Mouse (Mus musculus): ENCODE data around the gene Snx21.

Snx21 gene

DNA sequence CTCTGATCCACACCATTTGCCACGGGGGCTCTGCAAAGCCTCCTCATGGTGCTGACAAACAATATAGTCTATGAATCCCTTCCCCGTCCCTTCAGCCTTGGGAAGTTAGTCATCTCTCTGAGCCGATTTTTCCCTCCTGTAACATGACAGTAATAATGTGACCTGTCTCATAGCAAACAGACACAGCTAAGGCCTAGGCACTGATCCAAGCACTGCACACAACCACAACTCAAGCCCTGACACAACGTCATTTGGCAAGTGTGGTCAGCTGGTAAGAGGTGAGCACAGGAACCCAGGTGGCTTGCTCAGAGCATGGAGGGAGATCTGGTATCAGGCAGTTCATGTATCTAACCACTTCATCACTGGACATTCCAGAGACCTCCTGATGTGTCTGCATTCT is 10.2 kb downstream of the Snx21 start:
- no peak for DNase-seq

DNA sequence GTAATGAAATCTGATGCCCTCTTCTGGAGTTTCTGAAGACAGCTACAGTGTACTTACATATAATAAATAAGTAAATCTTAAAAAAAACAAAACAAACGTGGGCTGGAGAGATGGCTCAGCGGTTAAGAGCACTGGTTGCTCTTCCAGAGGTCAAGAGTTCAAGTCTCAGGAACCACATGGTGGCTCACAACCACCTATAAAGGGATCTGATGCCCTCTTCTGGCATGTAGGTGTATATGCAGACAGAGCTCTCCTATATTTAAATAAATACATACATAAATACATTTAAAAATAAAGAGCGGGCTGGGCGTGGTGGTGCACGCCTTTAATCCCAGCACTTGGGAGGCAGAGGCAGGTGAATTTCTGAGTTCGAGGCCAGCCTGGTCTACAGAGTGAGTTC is 12.9 kb downstream of the Snx21 start:
- DNase-seq, result peak; percentile 35

DNA sequence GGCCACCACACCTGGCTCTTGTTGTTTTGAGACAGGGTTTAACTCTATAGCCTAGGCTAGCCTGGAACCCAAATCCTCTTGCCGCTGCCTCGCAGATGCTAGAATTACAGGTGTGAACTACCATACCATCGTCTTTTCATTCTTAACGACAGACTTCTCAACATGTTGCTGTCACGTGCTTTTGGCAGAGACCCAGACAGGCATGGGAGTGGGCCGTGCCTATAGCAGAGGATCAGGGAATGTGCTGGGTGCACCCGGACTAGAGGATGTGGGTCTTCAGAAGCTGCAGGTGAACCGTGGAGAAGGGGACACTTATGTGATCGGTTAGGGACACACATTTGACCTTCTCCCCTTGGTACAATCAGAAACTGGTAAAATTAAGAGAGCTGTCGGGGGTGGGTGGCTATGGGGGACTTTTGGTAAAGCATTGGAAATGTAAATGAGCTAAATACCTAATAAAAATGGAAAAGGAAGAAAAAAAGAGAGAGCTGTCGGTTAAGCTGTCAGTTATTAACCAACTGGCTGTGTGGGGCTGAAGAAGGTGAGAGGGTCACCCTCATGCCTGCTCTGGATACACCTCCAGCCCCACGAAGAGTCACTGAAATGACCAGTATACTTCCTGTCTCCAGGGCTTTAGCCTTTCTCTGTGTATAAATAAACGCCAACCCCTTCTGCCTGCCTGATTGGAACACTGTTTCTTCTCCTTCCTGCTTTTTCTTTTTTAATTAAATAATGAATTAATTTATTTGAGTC is 14.8 kb downstream of the Snx21 start:
- DNase-seq, result no peak

DNA sequence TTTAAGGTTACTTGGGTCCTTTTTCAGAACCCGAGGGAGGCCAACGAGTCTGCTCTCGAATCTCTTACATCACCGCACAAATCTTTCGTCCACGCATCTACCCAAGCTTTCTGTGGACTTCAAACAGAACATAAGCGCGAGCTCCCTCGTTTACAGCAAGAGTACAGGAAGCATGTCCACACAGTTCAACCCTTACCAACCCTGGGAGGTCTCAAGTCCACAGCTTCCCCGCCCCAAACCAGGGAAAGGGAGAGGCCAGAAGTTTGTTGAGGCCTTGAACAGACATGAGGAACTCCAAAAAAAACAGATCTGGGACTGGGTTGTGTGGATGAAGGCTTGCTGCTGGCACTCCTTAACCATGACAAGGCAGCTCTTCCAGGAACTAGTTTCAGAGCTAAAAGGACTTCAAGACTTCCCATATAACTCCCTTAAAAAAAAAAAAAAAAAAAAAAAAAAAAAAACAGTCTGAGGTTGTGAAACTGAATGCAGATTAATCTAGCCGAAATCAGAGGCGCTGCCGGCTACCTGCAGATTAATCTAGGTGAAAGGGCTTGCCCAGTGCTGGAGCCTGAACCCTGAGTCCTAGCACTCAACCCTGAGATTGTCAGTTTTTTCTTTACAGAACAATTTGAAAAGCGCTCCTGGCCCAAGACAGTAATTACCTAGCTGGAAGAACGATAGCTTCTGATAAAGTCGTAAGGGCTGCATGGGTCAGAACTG is 17.7 kb downstream of the Snx21 start:
- DNase-seq, result no peak

DNA sequence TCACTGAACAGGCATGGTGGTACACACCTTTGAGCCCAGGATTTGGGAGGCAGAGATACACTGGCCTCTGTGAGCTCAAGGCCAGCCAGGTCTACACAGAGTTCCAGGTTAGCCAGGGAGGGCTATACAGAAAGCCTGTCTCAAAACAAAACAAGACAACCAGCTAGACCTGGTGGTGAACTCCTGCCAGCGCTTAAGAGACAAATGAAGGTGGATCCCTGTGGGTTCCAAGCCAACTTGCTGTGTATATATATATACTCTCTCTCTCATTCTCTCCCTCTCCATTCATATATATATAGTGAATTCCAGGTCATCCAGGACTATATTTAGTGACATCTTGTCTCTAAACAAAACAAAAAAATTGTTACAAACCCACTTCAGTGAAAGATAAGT is 18.3 kb downstream of the Snx21 start:
- no peak for DNase-seq

DNA sequence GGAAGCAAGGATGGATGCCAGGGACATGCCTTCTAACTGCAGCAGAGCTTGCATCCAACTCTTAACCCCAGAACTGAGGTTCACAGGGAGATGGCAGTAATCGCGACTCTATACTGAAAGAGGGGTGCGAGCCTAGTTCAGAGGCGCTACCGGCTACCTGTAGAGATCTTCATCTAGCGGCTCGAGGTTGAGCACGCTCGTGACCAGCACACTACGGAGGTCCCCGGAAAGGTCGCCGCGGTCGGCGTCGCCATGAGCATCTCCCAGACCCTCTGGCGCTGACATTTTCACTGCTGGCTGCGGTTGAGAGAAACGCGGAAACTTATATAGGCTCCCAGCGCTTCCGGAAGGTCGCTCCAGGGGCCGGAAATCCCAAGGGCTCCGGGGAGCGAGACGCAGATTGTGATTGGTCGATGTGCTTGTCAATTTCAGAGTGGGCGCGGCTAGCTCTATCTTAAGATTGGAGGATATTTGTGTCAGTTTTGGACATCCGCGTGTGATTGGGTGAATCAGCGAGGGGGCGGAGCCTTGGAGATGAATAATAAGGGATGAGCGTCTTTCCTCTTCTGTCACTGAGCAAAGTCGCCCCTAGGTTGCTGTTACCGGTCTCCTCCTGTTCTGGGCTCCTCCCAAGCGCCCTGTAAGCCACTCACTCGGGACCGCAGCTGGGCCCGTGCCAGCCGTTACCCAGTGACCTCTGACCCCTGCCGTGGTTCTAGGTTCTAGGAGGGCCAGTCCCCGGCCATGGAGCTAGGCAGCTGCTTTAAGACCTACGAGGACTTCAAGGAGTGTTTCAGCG is 19.1 kb downstream of the Snx21 start, which contains the start of the genes Acot8 and Zswim3:
Acot8 (minus strand) TSS at position 350 of the 799 bp plus-strand sequence.
Zswim3 (plus strand) TSS at position 566 of the 799 bp plus-strand sequence.
- peak; percentile 100 for DNase-seq

DNA sequence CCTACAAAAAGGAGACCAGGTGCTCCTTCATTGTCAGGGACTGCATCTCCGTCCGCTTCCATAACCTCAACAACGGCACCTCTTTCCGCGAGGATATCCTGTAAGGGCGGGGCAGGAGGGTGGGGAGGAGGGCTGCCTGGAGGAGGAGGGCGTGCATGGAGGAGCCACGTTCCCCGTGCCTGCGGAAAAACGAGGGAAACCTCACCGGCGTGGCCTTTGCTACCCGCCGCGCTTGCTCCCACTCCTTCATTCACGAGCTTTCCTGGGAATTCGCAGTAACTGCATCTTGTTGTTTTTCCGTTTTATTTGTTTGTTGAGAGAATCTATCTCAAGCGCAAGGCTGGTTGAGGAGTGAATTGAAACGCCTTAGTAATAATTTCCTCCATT is 19.7 kb downstream of the Snx21 start:
- no peak for DNase-seq

DNA sequence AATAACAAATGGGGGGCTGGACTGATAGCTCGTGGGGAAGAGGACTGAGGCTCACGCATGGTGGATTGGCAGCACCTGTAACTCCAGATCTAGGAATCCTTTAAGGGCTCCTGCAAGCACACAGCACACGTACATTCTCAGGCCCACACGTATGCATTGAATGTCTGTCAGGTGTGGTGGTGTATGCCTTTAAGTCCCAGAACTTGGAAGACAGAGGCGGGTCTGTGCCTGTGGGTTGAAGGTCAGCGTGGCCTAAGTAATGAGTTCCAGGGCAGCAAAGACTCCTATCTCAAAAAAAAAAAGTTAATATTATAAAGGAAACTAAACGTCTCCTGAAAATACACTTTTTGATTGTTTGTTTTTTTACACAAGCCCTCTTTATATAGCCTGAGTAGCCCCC is 21.0 kb downstream of the Snx21 start:
- no peak for DNase-seq

DNA sequence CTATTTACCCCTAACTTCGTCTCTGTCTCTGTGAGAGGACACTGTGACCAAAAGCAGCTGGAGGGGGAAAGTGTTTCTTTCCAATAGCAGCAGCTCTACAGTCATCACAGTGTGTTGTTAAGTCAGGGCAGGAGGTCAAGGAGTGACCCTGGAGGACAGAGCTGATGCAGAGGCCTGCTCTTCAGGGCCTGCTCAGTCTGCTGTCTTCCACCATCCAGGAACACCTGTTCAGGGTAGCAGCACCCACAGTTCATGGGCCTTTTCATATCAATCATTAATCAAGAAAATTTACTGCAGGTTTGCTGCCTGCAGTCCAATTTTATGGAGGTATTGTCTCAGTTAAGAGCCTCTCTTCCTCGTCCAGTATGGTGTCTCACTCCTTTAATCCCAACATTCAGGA is 27.9 kb downstream of the Snx21 start:
- DNase-seq, result no peak

DNA sequence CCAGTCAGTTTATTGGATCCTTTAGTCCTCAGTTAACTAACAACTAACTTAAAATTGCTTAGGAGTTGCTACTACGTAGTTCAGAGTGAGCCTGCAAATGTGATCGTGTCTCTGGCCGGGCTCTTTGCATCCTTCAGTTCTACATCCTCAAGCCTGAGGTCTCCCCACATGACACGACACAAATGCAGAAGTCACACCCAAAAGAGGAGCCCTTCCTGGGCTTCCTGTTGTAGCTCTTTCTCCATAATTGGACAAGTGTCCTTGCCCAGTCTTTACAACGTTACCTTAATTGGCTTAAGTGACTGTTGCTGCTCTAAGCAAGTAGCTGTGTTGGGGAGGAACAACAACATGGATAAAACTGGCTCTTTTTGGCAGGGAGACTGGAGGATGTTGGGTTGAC is 29.7 kb downstream of the Snx21 start:
- DNase-seq, result no peak

DNA sequence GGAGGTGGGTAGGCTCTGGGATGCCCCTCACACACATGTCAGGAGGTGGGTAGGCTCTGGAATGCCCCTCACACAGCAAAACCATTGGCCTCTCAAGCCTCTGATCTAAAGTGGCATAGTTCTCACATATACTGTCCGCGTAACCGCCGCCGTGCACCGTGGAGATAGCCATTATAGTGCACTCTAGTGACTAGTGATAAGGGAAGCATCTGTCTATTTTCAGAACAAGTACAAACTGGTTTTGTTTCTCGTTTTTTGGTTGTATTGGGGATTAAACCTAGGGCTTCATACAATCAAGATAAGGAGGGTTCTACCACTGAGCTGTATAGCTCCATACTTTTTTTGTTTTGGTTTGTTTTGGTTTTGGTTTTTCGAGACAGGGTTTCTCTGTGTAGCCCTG is 30.2 kb downstream of the Snx21 start:
- no peak for DNase-seq

DNA sequence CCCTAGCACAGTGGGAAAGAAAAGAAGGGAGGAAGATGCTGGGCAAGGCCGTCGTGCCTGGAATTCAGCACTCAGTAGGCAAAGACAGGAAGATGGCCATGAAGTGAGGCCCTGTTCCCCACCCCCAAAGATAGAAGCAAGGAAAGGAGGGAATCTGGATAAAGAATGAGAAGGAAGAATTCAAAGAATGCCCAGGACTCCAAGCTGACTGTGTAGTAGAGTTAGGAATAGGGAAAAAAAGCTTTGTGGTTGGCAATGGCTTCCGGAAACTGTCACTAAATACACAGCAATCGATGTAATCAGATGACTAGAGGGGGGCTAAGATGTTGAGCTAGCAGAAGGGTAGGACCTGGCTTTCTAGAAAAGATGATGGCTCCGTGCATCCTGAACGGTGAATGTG is 31.6 kb downstream of the Snx21 start:
- DNase-seq, result no peak

DNA sequence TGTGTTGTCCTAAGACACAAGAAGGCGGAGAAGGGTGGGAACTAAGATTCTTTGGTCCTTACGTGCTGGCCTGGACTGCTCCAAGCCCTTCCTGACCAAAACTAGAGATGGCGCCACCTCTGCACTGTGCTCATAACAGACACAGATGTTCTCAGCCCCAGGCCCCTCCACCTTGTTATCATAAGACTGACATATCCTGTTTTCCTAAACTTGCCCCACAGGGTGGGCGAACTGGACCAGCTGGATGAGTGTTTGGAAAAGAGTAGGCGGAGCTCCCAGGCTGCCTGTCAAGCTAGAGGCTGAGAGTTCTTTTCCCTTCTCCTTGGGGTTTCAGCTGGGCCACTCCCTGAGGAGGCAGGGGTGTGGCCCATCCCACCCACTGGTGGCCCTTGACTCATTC is 32.1 kb downstream of the Snx21 start:
- DNase-seq, result no peak

DNA sequence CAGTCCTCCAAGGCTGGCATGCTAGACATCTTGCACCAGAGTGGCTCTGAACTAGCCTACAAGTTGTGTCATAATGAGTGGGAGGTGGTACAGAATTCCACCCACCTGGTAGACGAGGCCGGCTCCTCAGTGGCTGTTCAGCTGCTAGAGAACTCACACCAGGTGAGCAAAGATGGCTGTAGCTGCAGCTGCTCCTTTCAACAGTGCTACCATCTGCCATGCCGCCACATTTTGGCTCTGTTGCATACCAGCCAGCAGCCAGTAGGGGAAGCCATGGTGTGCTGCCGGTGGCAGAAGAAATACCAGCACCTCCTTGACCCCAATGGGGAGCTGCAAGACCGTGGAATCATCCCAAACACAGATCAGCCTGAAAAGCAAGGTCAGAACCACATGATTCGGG is 35.4 kb downstream of the Snx21 start:
- DNase-seq, result no peak

DNA sequence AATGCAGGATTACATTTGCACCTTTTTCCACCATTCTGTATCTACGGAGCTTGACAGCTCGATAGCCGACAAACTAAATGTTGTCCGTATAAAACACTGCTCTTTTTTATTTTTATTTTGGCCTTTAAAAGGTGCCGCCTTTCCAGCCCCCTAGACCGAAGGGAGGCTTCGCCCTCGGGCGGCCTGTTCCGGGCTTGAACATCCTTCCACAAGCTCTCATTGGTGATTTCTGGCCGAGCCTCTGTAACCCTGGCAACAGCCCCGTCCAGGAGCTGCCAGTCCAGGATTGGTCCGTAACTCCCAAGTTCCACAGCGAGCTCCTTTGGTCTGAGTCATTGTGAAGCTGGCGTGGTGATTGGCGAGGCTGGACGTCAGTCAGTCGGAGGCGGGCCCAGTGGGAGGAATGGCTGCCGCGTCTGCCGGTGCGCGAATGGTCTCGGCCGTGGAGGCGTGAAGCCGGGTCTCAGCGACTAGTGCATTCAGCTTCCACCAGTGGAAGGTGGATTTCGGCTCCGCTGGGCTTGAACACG is 37.1 kb downstream of the Snx21 start, which contains the start of gene Zswim1:
Zswim1 (plus strand) TSS at position 51 of the 530 bp plus-strand sequence.
- peak; percentile 99 for DNase-seq

DNA sequence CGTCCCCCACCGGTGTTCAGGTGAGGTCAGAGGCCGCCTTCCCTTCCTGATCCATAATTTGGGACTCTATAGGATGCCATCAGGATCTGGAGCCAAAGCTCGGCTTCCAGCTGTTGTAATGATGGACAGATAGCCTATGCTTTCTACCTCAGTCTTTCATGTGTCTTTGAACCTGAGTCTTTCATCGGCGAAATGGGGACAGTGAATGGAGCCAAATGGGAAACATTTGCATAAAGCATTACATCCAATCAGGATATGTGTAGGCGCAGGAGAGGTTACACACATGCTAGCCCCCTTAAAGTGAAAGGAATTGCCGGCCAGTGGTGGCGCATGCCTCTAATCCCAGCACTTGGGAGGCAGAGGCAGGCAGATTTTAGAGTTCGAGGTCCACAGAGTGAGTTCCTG is 37.6 kb downstream of the Snx21 start:
- peak; percentile 64 for DNase-seq

DNA sequence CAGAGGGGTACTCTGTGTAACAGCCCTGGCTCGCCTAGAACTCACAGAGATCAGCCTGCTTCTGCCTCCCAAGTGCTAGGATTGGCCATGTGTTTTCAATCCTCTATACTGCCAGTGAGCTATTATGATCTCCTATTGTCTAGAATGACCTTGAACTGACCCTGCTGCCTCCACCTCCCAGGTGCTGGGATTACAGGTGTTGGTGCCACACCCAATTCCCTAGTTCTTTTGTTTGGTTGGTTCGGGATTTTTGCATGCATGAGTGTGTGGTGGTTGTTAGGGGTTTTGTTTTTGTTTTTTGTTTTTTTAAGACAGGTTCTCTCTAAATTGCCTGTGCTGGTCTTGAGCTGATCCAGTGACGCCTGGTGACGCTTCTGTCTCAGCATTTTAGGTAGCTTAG is 38.3 kb downstream of the Snx21 start:
- no peak for DNase-seq

DNA sequence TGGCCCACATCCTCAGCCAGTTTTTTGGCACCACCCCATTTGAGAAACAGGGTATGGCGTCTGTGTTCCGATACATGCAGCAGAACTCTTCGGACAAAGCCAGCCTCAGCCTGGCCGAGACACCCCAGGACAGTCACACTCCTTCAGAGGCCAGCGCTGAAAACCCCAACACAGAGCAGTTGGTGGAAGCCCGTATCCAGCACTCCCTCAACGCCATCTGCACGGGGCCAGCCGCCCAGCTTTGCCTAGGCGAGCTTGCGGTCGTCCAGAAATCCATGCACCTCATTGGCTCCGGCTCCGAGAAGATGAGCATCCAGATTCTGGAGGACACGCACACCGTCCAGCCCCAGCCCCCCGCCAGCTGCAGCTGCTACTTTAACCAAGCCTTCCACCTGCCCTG is 39.9 kb downstream of the Snx21 start:
- no peak for DNase-seq

DNA sequence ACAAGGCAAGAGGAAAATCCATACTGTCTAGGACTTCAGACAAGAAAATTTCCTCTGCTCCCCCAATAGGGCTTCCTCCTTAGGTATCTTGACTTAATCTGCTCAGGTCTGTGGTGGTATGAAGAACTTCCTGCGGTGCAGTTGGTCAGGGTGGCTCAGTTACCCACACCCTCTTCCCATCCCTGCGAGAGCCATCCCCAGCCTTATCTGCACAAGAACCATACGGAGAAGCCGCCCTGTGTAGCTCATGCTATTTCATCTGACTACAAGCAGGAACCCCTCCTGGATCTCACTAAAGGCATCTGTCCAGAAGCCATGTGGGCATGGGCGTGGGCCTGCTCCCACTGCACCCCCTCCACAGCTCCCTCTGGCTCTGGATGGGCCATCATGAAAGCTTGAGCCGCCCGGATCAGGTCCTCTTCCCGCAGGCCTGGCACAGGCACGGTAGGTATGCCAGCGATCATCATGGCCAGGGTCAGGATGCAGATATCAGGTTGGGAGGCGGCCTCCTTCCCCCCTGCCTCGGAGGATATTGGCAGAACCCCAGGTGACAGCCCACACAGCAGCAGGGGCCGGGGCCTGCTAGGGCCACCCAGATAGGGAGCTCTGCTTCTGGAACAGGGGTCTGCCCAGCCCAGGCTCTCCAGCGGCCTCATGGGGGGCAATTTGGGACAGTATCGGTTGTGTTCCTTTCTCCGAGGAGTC is 41.7 kb downstream of the Snx21 start:
- DNase-seq, result no peak

DNA sequence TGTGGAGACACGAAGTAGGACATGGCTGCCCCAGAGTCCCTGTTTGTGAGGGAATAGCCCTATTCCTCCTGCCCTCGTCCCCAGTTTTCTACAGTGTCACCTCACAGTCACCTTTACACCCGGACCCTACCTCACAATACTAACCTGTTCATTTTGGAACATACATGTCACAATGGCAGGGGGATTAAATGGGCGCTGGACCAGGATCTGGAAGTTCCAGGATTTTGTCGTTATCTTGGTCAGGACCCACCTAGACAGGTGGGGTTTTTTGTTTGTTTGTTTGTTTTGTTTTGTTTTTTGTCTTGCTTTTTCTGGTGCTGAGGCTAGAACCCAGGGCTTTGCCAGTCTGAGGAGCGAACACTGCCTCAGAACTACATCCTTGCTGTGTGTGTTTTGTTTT is 42.8 kb downstream of the Snx21 start, which contains the start of gene Spata25:
Spata25 (minus strand) TSS at position 101 of the 400 bp plus-strand sequence.
- DNase-seq, result no peak

DNA sequence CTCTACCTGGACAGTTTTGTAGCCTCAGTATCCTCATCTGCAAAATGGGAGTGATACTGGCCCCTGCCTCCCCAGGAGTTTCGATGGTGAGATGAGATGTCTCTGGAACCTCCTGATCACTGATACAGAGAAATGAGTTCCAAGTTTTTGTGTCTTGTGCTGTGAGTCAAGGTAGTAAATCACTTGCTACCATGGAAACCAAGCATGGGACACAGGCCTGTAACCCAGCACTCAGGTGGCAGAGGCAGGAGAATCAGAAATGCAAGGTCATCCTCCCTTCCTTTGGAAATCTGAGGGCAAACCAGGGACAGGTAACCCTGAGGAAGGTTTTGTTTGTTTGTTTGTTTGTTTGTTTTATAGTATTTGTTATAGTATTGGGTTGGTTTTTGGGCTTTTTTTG is 43.5 kb downstream of the Snx21 start:
- DNase-seq, result no peak

DNA sequence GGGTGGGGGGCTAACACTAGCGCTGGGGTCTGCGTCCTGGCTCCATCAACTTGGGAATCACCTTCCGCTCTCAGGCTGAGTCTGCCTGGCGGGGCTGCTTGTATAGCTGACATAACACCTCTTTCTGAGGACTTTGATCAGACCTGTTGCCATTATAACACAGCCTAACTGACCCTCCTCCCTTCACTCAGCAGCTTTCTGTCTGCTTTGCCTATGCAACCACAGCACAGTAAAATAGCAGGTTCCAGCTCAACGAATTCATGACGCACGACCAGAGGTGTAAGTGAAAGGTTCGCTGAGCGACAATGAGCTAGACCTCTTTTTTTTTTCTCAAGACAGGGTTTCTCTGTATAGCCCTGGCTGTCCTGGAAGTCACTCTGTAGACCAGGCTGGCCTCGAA is 45.4 kb downstream of the Snx21 start:
- no peak for DNase-seq
